Mouse (Mus musculus): ENCODE results near the gene Tbkbp1.

- TF ChIP-seq CTCF (conservative IDR thresholded peaks at IDR 0.05 in 1 of 2, IDR thresholded peaks at IDR 0.05 in 1 of 2; ENCODE audit: low read depth in 2 of 2, low read length in 2 of 2): no peak
- no peak for TF ChIP-seq ELF1 (IDR thresholded peaks at IDR 0.05; ENCODE audit: low read depth, low read length)
- no peak for TF ChIP-seq POLR2A (IDR thresholded peaks at IDR 0.05; ENCODE audit: low read depth, low read length)
- TF ChIP-seq EP300 (IDR thresholded peaks at IDR 0.05; ENCODE audit: low read length): no peak
- TF ChIP-seq BHLHE40 (IDR thresholded peaks at IDR 0.05; ENCODE audit: low read depth, low read length): no peak
- no peak for TF ChIP-seq CHD2 (IDR thresholded peaks at IDR 0.05; ENCODE audit: low read length)
These were observed 42.3 kb downstream of the Tbkbp1 start for GRCm38 (mm10) chr11:97108976-97109375.

Measured in CH12.LX (cell line).